Mouse (Mus musculus) CH12.LX (cell line): Measurements from ENCODE around the gene Map1b. TPM values are rescaled to one million over a fixed set of nuclear protein-coding genes. Genes with fewer than 3 reads are reported as not detected.

Experiments
- DNase-seq: peaks from one replicate; pipeline ENCODE4 v3.0.0-alpha.2; 2013; ENCODE audit errors: extremely low read depth
- H3K27ac ChIP-seq: 2 replicates; pipeline ENCODE4 v1.5.1; 2012; ENCODE audit warnings: low read depth, mild to moderate bottlenecking, control low read depth, moderate library complexity; ENCODE audit not compliant: insufficient read depth
- H3K27me3 ChIP-seq: replicated peaks from 2 replicates; pipeline ENCODE3; 2012; ENCODE audit warnings: inconsistent platforms
- H3K36me3 ChIP-seq, 2 experiments: replicated peaks in 1 of 2; 2 replicates each; pipeline versions ENCODE3 to v1.6.1; 2012; ENCODE audit warnings: inconsistent platforms in 1 of 2, low read length in 1 of 2, mild to moderate bottlenecking in 1 of 2, mixed read lengths in 1 of 2, moderate library complexity in 1 of 2; ENCODE audit not compliant: control insufficient read depth in 1 of 2, insufficient read depth in 1 of 2
- H3K4me1 ChIP-seq, 2 experiments: 2 replicates each; pipeline ENCODE4 v1.6.1; 2012; ENCODE audit warnings: inconsistent platforms in 1 of 2, moderate library complexity in 1 of 2; ENCODE audit not compliant: insufficient read depth in 2 of 2, control insufficient read depth in 1 of 2
- H3K4me2 ChIP-seq: 2 replicates; pipeline ENCODE4 v1.6.1; 2012; ENCODE audit warnings: low read depth, mild to moderate bottlenecking, control low read depth; ENCODE audit not compliant: poor library complexity, insufficient read depth, severe bottlenecking
- H3K4me3 ChIP-seq, 3 experiments: fragments of 150-350 bp in 1 of 3; sonication (generic) in 1 of 3; replicated peaks in 1 of 3; 2 replicates each; pipeline versions ENCODE3 to v1.5.1; 2011 to 2012; ENCODE audit warnings: low read depth in 2 of 3, low read length in 2 of 3, mild to moderate bottlenecking in 2 of 3, moderate library complexity in 2 of 3, control low read depth in 1 of 3, improper control_type of control experiment in 1 of 3, inconsistent platforms in 1 of 3, mixed read lengths in 1 of 3; ENCODE audit not compliant: poor library complexity in 1 of 3
- H3K79me2 ChIP-seq: replicated peaks from 2 replicates; pipeline ENCODE4 v1.6.1; 2012; ENCODE audit warnings: mild to moderate bottlenecking, moderate library complexity; ENCODE audit not compliant: control insufficient read depth, poor library complexity, insufficient read depth, severe bottlenecking; ENCODE audit errors: extremely low read depth
- H3K9ac ChIP-seq: 2 replicates; pipeline ENCODE4 v1.6.1; 2012; ENCODE audit warnings: low read depth, mild to moderate bottlenecking, control low read depth, moderate library complexity; ENCODE audit not compliant: insufficient read depth
- H3K9me3 ChIP-seq: replicated peaks from 2 replicates; pipeline ENCODE3; 2012; ENCODE audit warnings: low read length, inconsistent platforms, mixed read lengths
- BHLHE40 ChIP-seq: IDR thresholded peaks from 2 replicates; pipeline ENCODE4 v1.6.1; 2011; ENCODE audit warnings: mild to moderate bottlenecking, low read depth, low read length, improper control_type of control experiment
- CHD2 ChIP-seq: IDR thresholded peaks from 2 replicates; pipeline ENCODE4 v1.6.1; 2011; ENCODE audit warnings: low read length, improper control_type of control experiment
- CTCF ChIP-seq, 2 experiments: IDR thresholded peaks in 1 of 2; conservative IDR thresholded peaks in 1 of 2; 2 replicates each; pipeline ENCODE4 v1.5.1; 2011 to 2012; ENCODE audit warnings: low read depth in 2 of 2, low read length in 2 of 2, improper control_type of control experiment in 1 of 2, inconsistent platforms in 1 of 2, mild to moderate bottlenecking in 1 of 2, moderate library complexity in 1 of 2
- E2F4 ChIP-seq: IDR thresholded peaks from 2 replicates; pipeline ENCODE4 v1.6.1; 2011; ENCODE audit warnings: low read depth, low read length, improper control_type of control experiment; ENCODE audit not compliant: insufficient replicate concordance
- EP300 ChIP-seq: IDR thresholded peaks from 2 replicates; pipeline ENCODE4 v1.6.1; 2011; ENCODE audit warnings: low read length, improper control_type of control experiment
- IRF4 ChIP-seq: IDR thresholded peaks from 2 replicates; pipeline ENCODE4 v1.6.1; 2014; ENCODE audit warnings: low read depth, mild to moderate bottlenecking, inconsistent platforms, low read length, improper control_type of control experiment
- JUN ChIP-seq: IDR thresholded peaks from 2 replicates; pipeline ENCODE4 v1.6.1; 2011; ENCODE audit warnings: low read depth, mild to moderate bottlenecking, low read length, improper control_type of control experiment, moderate library complexity; ENCODE audit not compliant: insufficient read depth
- KAT2A ChIP-seq: IDR thresholded peaks from 2 replicates; pipeline ENCODE4 v1.6.1; 2012; ENCODE audit warnings: low read length, improper control_type of control experiment, inconsistent platforms; ENCODE audit not compliant: insufficient replicate concordance
- MAX ChIP-seq: IDR thresholded peaks from 2 replicates; pipeline ENCODE4 v1.6.1; 2011; ENCODE audit warnings: low read length, improper control_type of control experiment
- MEF2A ChIP-seq: IDR thresholded peaks from 2 replicates; pipeline ENCODE4 v1.6.1; 2014; ENCODE audit warnings: low read depth, mild to moderate bottlenecking, inconsistent platforms, low read length, improper control_type of control experiment, borderline replicate concordance
- MXI1 ChIP-seq: IDR thresholded peaks from 2 replicates; pipeline ENCODE4 v1.6.1; 2011; ENCODE audit warnings: mild to moderate bottlenecking, low read depth, low read length, improper control_type of control experiment
- MYC ChIP-seq: IDR thresholded peaks from 2 replicates; pipeline ENCODE4 v1.6.1; 2011; ENCODE audit warnings: low read depth, mild to moderate bottlenecking, improper control_type of control experiment, low read length
- PAX5 ChIP-seq: IDR thresholded peaks from 2 replicates; pipeline ENCODE4 v1.6.1; 2012; ENCODE audit warnings: low read length, inconsistent platforms, mixed read lengths
- RAD21 ChIP-seq: IDR thresholded peaks from 2 replicates; pipeline ENCODE4 v1.6.1; 2011; ENCODE audit warnings: low read depth, mild to moderate bottlenecking, low read length, improper control_type of control experiment, moderate library complexity
- RCOR1 ChIP-seq: conservative IDR thresholded peaks from 2 replicates; pipeline ENCODE4 v1.6.1; 2012; ENCODE audit warnings: low read depth, mild to moderate bottlenecking, inconsistent platforms, low read length, improper control_type of control experiment
- SIN3A ChIP-seq: IDR thresholded peaks from 2 replicates; pipeline ENCODE4 v1.6.1; 2012; ENCODE audit warnings: low read length, improper control_type of control experiment, inconsistent platforms
- USF1 ChIP-seq: IDR thresholded peaks from 2 replicates; pipeline ENCODE4 v1.6.1; 2014; ENCODE audit warnings: low read depth, mild to moderate bottlenecking, inconsistent platforms, low read length, improper control_type of control experiment
- ZC3H11A ChIP-seq: IDR thresholded peaks from 2 replicates; pipeline ENCODE4 v1.6.1; 2012; ENCODE audit warnings: low read depth, mild to moderate bottlenecking, inconsistent platforms, low read length, improper control_type of control experiment
- dilution Hi-C: fragments of 300-500 bp; cut with MboI; formaldehyde crosslinking; loops from 2 replicates; pipeline ENCODE4 v1.14.3; 2020; ENCODE audit warnings: low sequenced_read_pairs; ENCODE audit not compliant: extremely low pct_unique_long_range_greater_than_20kb, extremely low pct_ligation_motif_present
- in situ Hi-C: fragments of 300-500 bp; cut with MboI; formaldehyde crosslinking; loops from 3 replicates; pipeline ENCODE4 v1.14.3; 2019; ENCODE audit warnings: low sequenced_read_pairs, low pct_ligation_motif_present, low pct_unique_long_range_greater_than_20kb, mixed read lengths
- polyA plus RNA-seq: library from polyadenylated mRNA; unstranded; fragments of >175 nt; gene quantifications from 2 replicates; pipeline ENCODE4 v1.2.1, GENCODE M21; 2012; ENCODE audit warnings: low read depth; ENCODE audit not compliant: insufficient read length
- total RNA-seq, 2 experiments: library from RNA; depleted of rRNA; stranded (reverse); fragments of 300-350 nt in 1 of 2; fragments of >200 nt in 1 of 2; gene quantifications; 2 replicates each; pipeline ENCODE4 v1.2.3; 2012 to 2014

Map1b gene
- total and polyA plus RNA-seq, 3 experiments = 0.04 to 0.08 TPM; not detected in 1

DNA sequence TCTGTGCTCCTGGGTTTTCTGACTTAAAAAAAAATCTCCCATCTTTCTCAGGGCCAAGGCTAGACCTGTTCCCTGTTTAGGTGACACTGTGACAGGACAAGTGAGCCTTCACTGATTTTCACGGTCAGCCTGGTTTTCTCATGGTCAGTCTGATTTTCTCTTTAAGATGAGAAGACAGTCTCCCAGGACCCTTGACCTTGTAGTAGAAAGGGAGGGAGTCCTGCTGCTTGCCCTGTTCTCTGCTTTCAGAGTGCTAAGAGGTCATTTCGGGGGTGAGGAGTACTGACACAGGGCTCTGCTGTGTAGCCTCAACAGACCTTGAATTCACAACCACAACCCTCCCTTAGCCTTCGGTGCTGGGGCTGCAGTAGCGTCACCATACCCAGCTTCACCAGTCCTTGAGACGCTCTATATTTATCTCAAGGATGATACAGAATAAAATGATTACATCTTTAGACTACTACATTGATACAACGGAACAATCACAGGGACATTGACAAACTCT is 49.5 kb downstream of the Map1b start:
- H3K79me2 ChIP-seq = no peaks in the 10 kb centered on the region
- no peaks in the 10 kb centered on the region for H3K36me3 ChIP-seq
- no peak overlapping the region for H3K27ac ChIP-seq
- DNase-seq = no peak
- no peaks in the 10 kb centered on the region for H3K9me3 ChIP-seq
- TF ChIP-seq SIN3A = no peak
- no peak for TF ChIP-seq BHLHE40
- TF ChIP-seq RCOR1 = no peak
- no peak for TF ChIP-seq CTCF (conservative IDR thresholded peaks at IDR 0.05 in 1 of 2, IDR thresholded peaks at IDR 0.05 in 1 of 2; ENCODE audit: low read depth in 2 of 2, low read length in 2 of 2)
- no peak for TF ChIP-seq RAD21
- TF ChIP-seq ZC3H11A = no peak
- no peak for TF ChIP-seq E2F4
- TF ChIP-seq MAX = no peak
- H3K4me3 ChIP-seq = no peak overlapping the region
- no peak overlapping the region for H3K9ac ChIP-seq
- H3K27me3 ChIP-seq = no peaks in the 10 kb centered on the region
- no peak overlapping the region for H3K4me2 ChIP-seq
- H3K4me1 ChIP-seq = no peaks in the 10 kb centered on the region
- in situ Hi-C loops (no loop called here), dilution Hi-C loops (no loop called here)

- H3K9me3 ChIP-seq = peaks cover 2% of the 10 kb centered on the region
- no peak overlapping the region for H3K27ac ChIP-seq
- in situ Hi-C loops = no loop called here
- H3K4me2 ChIP-seq = no peak overlapping the region
- H3K27me3 ChIP-seq = no peaks in the 10 kb centered on the region
- no peaks in the 10 kb centered on the region for H3K4me1 ChIP-seq
- H3K9ac ChIP-seq = no peak overlapping the region
- dilution Hi-C loops = no loop called here
- no peaks in the 10 kb centered on the region for H3K79me2 ChIP-seq
- no peak for DNase-seq
- no peak for TF ChIP-seq MYC
- TF ChIP-seq IRF4 = no peak
- TF ChIP-seq SIN3A = no peak
- TF ChIP-seq EP300 = no peak
- TF ChIP-seq PAX5 = no peak
- no peak for TF ChIP-seq KAT2A
- no peak for TF ChIP-seq CHD2
- no peak for TF ChIP-seq JUN
- no peak for TF ChIP-seq MXI1
- TF ChIP-seq MAX = no peak
- no peak for TF ChIP-seq E2F4
- TF ChIP-seq USF1 = no peak
- no peak for TF ChIP-seq MEF2A
- no peaks in the 10 kb centered on the region for H3K36me3 ChIP-seq
- no peak overlapping the region for H3K4me3 ChIP-seq
These were observed 50.3 kb downstream of the Map1b start for GRCm38 (mm10) chr13:99466064-99466463.
